Mouse (Mus musculus): ENCODE measurements around the gene Lrrc45. TPM values are rescaled to one million over a fixed set of nuclear protein-coding genes. Genes with fewer than 3 reads are reported as not detected.
"Not testable (repeated sequence)": the region's sequence is repeated elsewhere in the genome, so short reads cannot be mapped to it uniquely, and the experiment has no call there.

Gene Lrrc45
- 33.5 and 34.9 TPM in 2 replicates for polyA plus RNA-seq (2012; rRNA removed)

DNA sequence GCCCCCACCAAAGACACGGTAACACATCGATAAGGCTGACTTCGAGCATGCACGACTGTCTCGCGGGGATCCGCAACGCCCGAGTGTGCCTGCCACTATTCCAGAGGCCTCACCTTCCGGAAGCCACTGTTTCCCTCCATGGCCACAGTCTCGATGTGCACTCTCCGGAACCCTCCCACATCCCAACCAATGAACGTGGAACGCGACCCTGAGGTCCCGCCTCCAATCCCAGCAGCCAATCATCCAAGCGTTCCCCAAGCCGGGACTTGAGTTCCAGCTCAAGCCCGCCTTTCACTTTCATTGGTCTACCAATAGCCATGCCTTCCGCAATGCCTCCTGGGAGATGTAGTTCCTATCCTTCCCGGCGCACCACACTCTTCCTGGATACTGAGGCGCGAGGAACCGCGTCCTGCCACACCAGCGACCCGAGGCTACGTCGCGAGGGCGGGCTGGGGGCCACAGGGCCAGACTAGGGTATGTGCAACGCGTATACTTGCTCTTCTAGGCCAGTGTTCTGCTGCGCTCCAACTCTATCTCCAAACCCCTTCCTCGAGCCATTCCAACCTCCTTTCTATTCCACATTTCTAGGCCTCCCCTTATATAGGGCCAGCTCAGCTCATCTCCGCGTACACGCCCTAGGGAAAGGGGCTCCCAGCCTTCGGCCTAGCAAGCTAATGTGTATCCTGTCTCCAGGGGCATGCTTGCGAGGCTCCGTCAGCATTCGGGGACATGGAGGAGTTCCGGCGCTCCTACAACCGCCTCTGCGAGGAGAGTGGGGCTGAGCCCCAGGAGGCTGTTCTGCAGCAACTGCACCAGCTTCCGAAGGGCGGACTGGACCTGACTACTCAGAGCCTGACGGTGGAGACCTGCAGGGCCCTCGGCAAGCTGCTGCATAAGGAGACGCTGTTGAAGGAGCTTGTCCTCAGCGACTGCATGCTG lies at the start of gene Lrrc45, which contains the start of gene Cenpx:
Gene Lrrc45 (plus strand): TSS at position 346 of the 939 bp plus-strand sequence.
Gene Cenpx (minus strand): TSS at position 159 of the 939 bp plus-strand sequence.
- H3K27me3 ChIP-seq (ENCODE audit: control insufficient read depth, insufficient read depth, low read length): no peaks in the 10 kb centered on the region
- peak; percentile 30 for TF ChIP-seq POLR2A (IDR thresholded peaks at IDR 0.05; ENCODE audit: low read depth, low read length)
- no peak for TF ChIP-seq CTCF (IDR thresholded peaks at IDR 0.05; ENCODE audit: extremely low read depth, insufficient read depth, insufficient read length, insufficient replicate concordance)
- peak within 1 kb of the TSS; percentile 30 for H3K27ac ChIP-seq (ENCODE audit: insufficient read depth, low read length)
- H3K4me1 ChIP-seq (ENCODE audit: control insufficient read depth, insufficient read depth, insufficient read length): peaks cover 4% of the 10 kb centered on the region; the same call in 1 of the 2 replicates
- WGBS: 1% methylated on average over 53 of the region's 53 CpGs
- peaks cover 5% of the 10 kb centered on the region; the same call in 1 of the 2 replicates for H3K36me3 ChIP-seq (ENCODE audit: control insufficient read depth, insufficient read depth, low read length)
- DNase-seq (ENCODE audit: low read depth in 1 of 2, low spot score in 2 of 2): peak; percentile 91 to 96
- H3K4me3 ChIP-seq (ENCODE audit: extremely low read depth, insufficient read depth, insufficient read length): peak within 1 kb of the TSS; percentile 81

GRCm38 (mm10) chr11:120665406-120665805 lies 48.3 kb upstream of the Lrrc45 start:
- Histone ChIP-seq H3K27ac (ENCODE audit: insufficient read depth, low read length) (no peak overlapping the region), H3K36me3 (ENCODE audit: control insufficient read depth, insufficient read depth, low read length) (no peaks in the 10 kb centered on the region), H3K4me1 (ENCODE audit: control insufficient read depth, insufficient read depth, insufficient read length) (peaks cover 7% of the 10 kb centered on the region; the same call in 1 of the 2 replicates), H3K4me3 (ENCODE audit: extremely low read depth, insufficient read depth, insufficient read length) (no peak overlapping the region), H3K27me3 (ENCODE audit: control insufficient read depth, insufficient read depth, low read length) (peaks cover 13% of the 10 kb centered on the region)
- TF ChIP-seq POLR2A (IDR thresholded peaks at IDR 0.05; ENCODE audit: low read depth, low read length): no peak
- no peak for TF ChIP-seq CTCF (IDR thresholded peaks at IDR 0.05; ENCODE audit: extremely low read depth, insufficient read depth, insufficient read length, insufficient replicate concordance)
- WGBS: 86% methylated on average over 3 of the region's 3 CpGs
- no peak for DNase-seq (ENCODE audit: low read depth in 1 of 2, low spot score in 2 of 2)

DNA sequence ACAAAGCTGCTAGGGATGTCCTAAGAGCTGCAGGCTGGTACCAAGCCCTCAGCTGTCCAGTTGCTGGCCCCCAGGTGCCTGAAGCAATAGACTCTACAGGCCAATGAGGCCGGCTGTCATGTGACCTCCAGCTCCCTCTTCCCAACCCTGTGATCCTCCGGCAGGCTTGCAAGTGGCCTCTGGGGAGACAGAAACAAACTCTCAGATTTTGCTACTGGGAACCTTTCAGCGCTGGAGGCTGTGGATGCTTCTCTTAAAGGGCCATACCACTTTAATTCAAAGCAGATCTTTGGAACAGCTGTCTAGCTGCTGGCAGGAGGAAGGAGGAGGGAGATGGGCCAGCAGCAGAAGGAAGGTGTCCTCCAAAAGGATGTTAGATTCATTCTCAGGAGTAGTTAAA lies 47.1 kb upstream of the Lrrc45 start:
- Histone ChIP-seq H3K36me3 (ENCODE audit: control insufficient read depth, insufficient read depth, low read length) (no peaks in the 10 kb centered on the region), H3K4me3 (ENCODE audit: extremely low read depth, insufficient read depth, insufficient read length) (no peak overlapping the region), H3K27ac (ENCODE audit: insufficient read depth, low read length) (no peak overlapping the region), H3K27me3 (ENCODE audit: control insufficient read depth, insufficient read depth, low read length) (0 out of 2 replicates have a peak, but pooled peaks cover 2% of the 10 kb centered on the region), H3K4me1 (ENCODE audit: control insufficient read depth, insufficient read depth, insufficient read length) (no peaks in the 10 kb centered on the region)
- DNase-seq (ENCODE audit: low read depth in 1 of 2, low spot score in 2 of 2): no peak
- 73% methylated on average over 3 of the region's 3 CpGs for WGBS
- TF ChIP-seq CTCF (IDR thresholded peaks at IDR 0.05; ENCODE audit: extremely low read depth, insufficient read depth, insufficient read length, insufficient replicate concordance) (no peak), POLR2A (IDR thresholded peaks at IDR 0.05; ENCODE audit: low read depth, low read length) (no peak)

GRCm38 (mm10) chr11:120672687-120673593 lies 40.8 kb upstream of the Lrrc45 start, which contains the start of gene Aspscr1:
TSS of gene Aspscr1 (plus strand) at chr11:120672973.
- no peaks in the 10 kb centered on the region for H3K27me3 ChIP-seq (ENCODE audit: control insufficient read depth, insufficient read depth, low read length)
- TF ChIP-seq POLR2A (IDR thresholded peaks at IDR 0.05; ENCODE audit: low read depth, low read length) (peak; percentile 49; the same call in 1 of the 2 replicates), CTCF (IDR thresholded peaks at IDR 0.05; ENCODE audit: extremely low read depth, insufficient read depth, insufficient read length, insufficient replicate concordance) (no peak)
- peak within 1 kb of the TSS; percentile 93 for H3K27ac ChIP-seq (ENCODE audit: insufficient read depth, low read length)
- peak within 1 kb of the TSS; percentile 81 for H3K4me3 ChIP-seq (ENCODE audit: extremely low read depth, insufficient read depth, insufficient read length)
- WGBS: 1% methylated on average over 82 of the region's 83 CpGs
- no peaks in the 10 kb centered on the region for H3K36me3 ChIP-seq (ENCODE audit: control insufficient read depth, insufficient read depth, low read length)
- DNase-seq (ENCODE audit: low read depth in 1 of 2, low spot score in 2 of 2): peak; percentile 91 to 95
- peaks cover 6% of the 10 kb centered on the region; the same call in 1 of the 2 replicates for H3K4me1 ChIP-seq (ENCODE audit: control insufficient read depth, insufficient read depth, insufficient read length)

DNA sequence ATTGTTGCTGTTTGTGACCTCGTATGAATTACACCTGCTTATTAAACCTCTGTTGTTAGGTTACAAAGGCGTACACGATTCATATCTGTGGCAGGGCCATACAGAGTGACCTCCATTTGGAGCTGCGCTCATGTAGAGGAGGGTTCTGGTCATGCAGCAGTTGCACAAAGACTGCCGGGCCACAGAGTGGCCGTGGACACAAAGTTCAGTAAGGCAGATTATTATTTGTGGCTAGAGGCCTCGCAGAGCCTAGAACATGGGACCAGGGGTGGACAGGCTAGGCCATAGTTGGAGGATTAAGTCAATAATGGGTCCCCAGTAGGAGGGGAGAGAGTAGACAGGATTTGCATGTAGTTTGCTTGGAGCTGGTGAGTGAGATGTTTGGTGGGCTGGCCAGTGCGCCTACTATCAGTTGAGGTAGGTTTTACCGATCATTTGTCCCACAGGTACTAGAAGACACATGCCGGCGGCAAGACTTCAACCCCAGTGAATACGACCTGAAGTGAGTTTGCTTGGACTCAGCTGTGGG lies 40.1 kb upstream of the Lrrc45 start:
- peaks cover 3% of the 10 kb centered on the region for H3K36me3 ChIP-seq (ENCODE audit: control insufficient read depth, insufficient read depth, low read length)
- no peak for DNase-seq (ENCODE audit: low read depth in 1 of 2, low spot score in 2 of 2)
- peaks cover 6% of the 10 kb centered on the region; the same call in 1 of the 2 replicates for H3K4me1 ChIP-seq (ENCODE audit: control insufficient read depth, insufficient read depth, insufficient read length)
- WGBS: 31% methylated on average over 12 of the region's 12 CpGs
- H3K27ac ChIP-seq (ENCODE audit: insufficient read depth, low read length): peak overlapping the region; percentile 93
- TF ChIP-seq POLR2A (IDR thresholded peaks at IDR 0.05; ENCODE audit: low read depth, low read length) (no peak), CTCF (IDR thresholded peaks at IDR 0.05; ENCODE audit: extremely low read depth, insufficient read depth, insufficient read length, insufficient replicate concordance) (no peak)
- peak overlapping the region; percentile 81 for H3K4me3 ChIP-seq (ENCODE audit: extremely low read depth, insufficient read depth, insufficient read length)
- H3K27me3 ChIP-seq (ENCODE audit: control insufficient read depth, insufficient read depth, low read length): no peaks in the 10 kb centered on the region

- not testable (repeated sequence) for H3K4me3 ChIP-seq (ENCODE audit: extremely low read depth, insufficient read depth, insufficient read length); H3K4me1 ChIP-seq (ENCODE audit: control insufficient read depth, insufficient read depth, insufficient read length); H3K27ac ChIP-seq (ENCODE audit: insufficient read depth, low read length); H3K27me3 ChIP-seq (ENCODE audit: control insufficient read depth, insufficient read depth, low read length); DNase-seq (ENCODE audit: low read depth in 1 of 2, low spot score in 2 of 2); H3K36me3 ChIP-seq (ENCODE audit: control insufficient read depth, insufficient read depth, low read length)
- 67% methylated on average over 5 of the region's 5 CpGs for WGBS
These were observed 37.9 kb upstream of the Lrrc45 start for GRCm38 (mm10) chr11:120675875-120676274.

Measured in spleen, adult 2 months (tissue).